Mouse (Mus musculus) MEL (cell line): ENCODE measurements around the gene Brf1. TPM values are rescaled to one million over a fixed set of nuclear protein-coding genes. Genes with fewer than 3 reads are reported as not detected.

Source experiments
- DNase-seq: peaks from one replicate; pipeline ENCODE4 v3.0.0; 2011; ENCODE audit warnings: low read depth, low spot score
- H3K27ac ChIP-seq: 2 replicates; pipeline ENCODE4 v1.5.1; 2012; ENCODE audit warnings: low read depth, mild to moderate bottlenecking, control low read depth, low read length, moderate library complexity; ENCODE audit not compliant: control insufficient read depth
- H3K27me3 ChIP-seq, 2 experiments: fragments of 150-350 bp in 1 of 2; sonication (generic) in 1 of 2; 2 replicates each; pipeline ENCODE4 v1.6.1; 2012; ENCODE audit warnings: low read length in 2 of 2, mild to moderate bottlenecking in 2 of 2, improper control_type of control experiment in 1 of 2, moderate library complexity in 1 of 2; ENCODE audit not compliant: insufficient read depth in 2 of 2, control insufficient read depth in 1 of 2
- H3K36me3 ChIP-seq, 2 experiments: 2 replicates each; pipeline ENCODE4 v1.6.1; 2012 to 2014; ENCODE audit warnings: low read length in 2 of 2, improper control_type of control experiment in 1 of 2, inconsistent platforms in 1 of 2, mild to moderate bottlenecking in 1 of 2; ENCODE audit not compliant: insufficient read depth in 2 of 2, control insufficient read depth in 1 of 2
- H3K4me1 ChIP-seq, 2 experiments: fragments of 150-350 bp in 1 of 2; sonication (generic) in 1 of 2; 2 replicates each; pipeline ENCODE4 v1.6.1; 2012; ENCODE audit warnings: low read length in 2 of 2, improper control_type of control experiment in 1 of 2, mild to moderate bottlenecking in 1 of 2; ENCODE audit not compliant: insufficient read depth in 2 of 2, control insufficient read depth in 1 of 2
- H3K4me3 ChIP-seq, 2 experiments: fragments of 150-350 bp in 1 of 2; sonication (generic) in 1 of 2; 2 replicates each; pipeline ENCODE4 v1.5.1; 2012; ENCODE audit warnings: low read depth in 2 of 2, low read length in 2 of 2, mild to moderate bottlenecking in 2 of 2, moderate library complexity in 2 of 2, control low read depth in 1 of 2, improper control_type of control experiment in 1 of 2; ENCODE audit not compliant: control insufficient read depth in 1 of 2, insufficient read depth in 1 of 2
- H3K79me2 ChIP-seq: 2 replicates; pipeline ENCODE4 v1.6.1; 2012; ENCODE audit warnings: mild to moderate bottlenecking, low read length, moderate library complexity; ENCODE audit not compliant: control insufficient read depth, poor library complexity, insufficient read depth
- H3K9ac ChIP-seq: 2 replicates; pipeline ENCODE4 v1.6.1; 2012; ENCODE audit warnings: low read depth, mild to moderate bottlenecking, control low read depth, low read length, moderate library complexity; ENCODE audit not compliant: control insufficient read depth, poor library complexity, severe bottlenecking
- H3K9me3 ChIP-seq: fragments of 150-350 bp; sonication (generic); replicated peaks from 2 replicates; pipeline ENCODE4 v1.6.1; 2012; ENCODE audit warnings: mild to moderate bottlenecking, low read length, improper control_type of control experiment, moderate library complexity; ENCODE audit not compliant: insufficient read depth
- ELF1 ChIP-seq: IDR thresholded peaks from 2 replicates; pipeline ENCODE4 v1.6.1; 2014; ENCODE audit warnings: low read depth, mild to moderate bottlenecking, inconsistent platforms, low read length, improper control_type of control experiment, moderate library complexity
- EP300 ChIP-seq, 2 experiments: IDR thresholded peaks; 2 replicates each; pipeline ENCODE4 v1.6.1; 2011; ENCODE audit warnings: improper control_type of control experiment in 2 of 2, low read length in 2 of 2, low read depth in 1 of 2, mild to moderate bottlenecking in 1 of 2
- ETS1 ChIP-seq: IDR thresholded peaks from 2 replicates; pipeline ENCODE4 v1.6.1; 2012; ENCODE audit warnings: low read depth, mild to moderate bottlenecking, inconsistent platforms, low read length, improper control_type of control experiment, moderate library complexity
- GABPA ChIP-seq: IDR thresholded peaks from 2 replicates; pipeline ENCODE4 v1.6.1; 2012; ENCODE audit warnings: low read depth, mild to moderate bottlenecking, inconsistent platforms, low read length, improper control_type of control experiment, moderate library complexity
- JUND ChIP-seq: IDR thresholded peaks from 2 replicates; pipeline ENCODE4 v1.6.1; 2011; ENCODE audit warnings: low read depth, mild to moderate bottlenecking, improper control_type of control experiment, low read length
- KAT2A ChIP-seq: conservative IDR thresholded peaks from 2 replicates; pipeline ENCODE4 v1.6.1; 2012; ENCODE audit warnings: low read depth, low read length, improper control_type of control experiment, inconsistent platforms
- MAX ChIP-seq: IDR thresholded peaks from 2 replicates; pipeline ENCODE4 v1.6.1; 2011; ENCODE audit warnings: low read length, improper control_type of control experiment
- MXI1 ChIP-seq: IDR thresholded peaks from 2 replicates; pipeline ENCODE4 v1.6.1; 2011; ENCODE audit warnings: mild to moderate bottlenecking, low read depth, low read length, improper control_type of control experiment
- MYB ChIP-seq: IDR thresholded peaks from 2 replicates; pipeline ENCODE4 v1.6.1; 2011; ENCODE audit warnings: mild to moderate bottlenecking, low read depth, low read length, improper control_type of control experiment
- NRF1 ChIP-seq: IDR thresholded peaks from 2 replicates; pipeline ENCODE4 v1.6.1; 2014; ENCODE audit warnings: low read depth, mild to moderate bottlenecking, inconsistent platforms, low read length, improper control_type of control experiment, moderate library complexity; ENCODE audit not compliant: poor library complexity, insufficient read depth, severe bottlenecking
- POLR2AphosphoS5 ChIP-seq: IDR thresholded peaks from 2 replicates; pipeline ENCODE4 v1.6.1; 2012; ENCODE audit warnings: low read depth, borderline replicate concordance, mild to moderate bottlenecking, inconsistent platforms, low read length, moderate library complexity, mixed read lengths
- RCOR1 ChIP-seq: IDR thresholded peaks from 2 replicates; pipeline ENCODE4 v1.6.1; 2012; ENCODE audit warnings: low read depth, mild to moderate bottlenecking, inconsistent platforms, low read length, improper control_type of control experiment
- SIN3A ChIP-seq: IDR thresholded peaks from 2 replicates; pipeline ENCODE4 v1.6.1; 2012; ENCODE audit warnings: low read length, improper control_type of control experiment, inconsistent platforms
- SMC3 ChIP-seq: IDR thresholded peaks from 2 replicates; pipeline ENCODE4 v1.6.1; 2011; ENCODE audit warnings: low read depth, low read length, improper control_type of control experiment
- TBP ChIP-seq: IDR thresholded peaks from 2 replicates; pipeline ENCODE4 v1.8.0; 2011; ENCODE audit warnings: low read depth, low read length, improper control_type of control experiment
- UBTF ChIP-seq: IDR thresholded peaks from 2 replicates; pipeline ENCODE4 v1.6.1; 2012; ENCODE audit warnings: low read depth, mild to moderate bottlenecking, inconsistent platforms, low read length, improper control_type of control experiment, moderate library complexity, borderline replicate concordance; ENCODE audit not compliant: insufficient read depth
- USF2 ChIP-seq, 2 experiments: IDR thresholded peaks; 2 replicates each; pipeline ENCODE4 v1.6.1; 2011 to 2012; ENCODE audit warnings: improper control_type of control experiment in 2 of 2, low read length in 2 of 2, borderline replicate concordance in 1 of 2, inconsistent platforms in 1 of 2, low read depth in 1 of 2, mild to moderate bottlenecking in 1 of 2; ENCODE audit not compliant: insufficient read depth in 1 of 2
- ZC3H11A ChIP-seq: IDR thresholded peaks from 2 replicates; pipeline ENCODE4 v1.6.1; 2012; ENCODE audit warnings: low read depth, mild to moderate bottlenecking, inconsistent platforms, low read length, improper control_type of control experiment
- ZKSCAN1 ChIP-seq: IDR thresholded peaks from 2 replicates; pipeline ENCODE4 v1.6.1; 2012; ENCODE audit warnings: low read depth, mild to moderate bottlenecking, inconsistent platforms, low read length, improper control_type of control experiment, moderate library complexity
- ZNF384 ChIP-seq: IDR thresholded peaks from 2 replicates; pipeline ENCODE4 v1.6.1; 2012; ENCODE audit warnings: low read depth, mild to moderate bottlenecking, inconsistent platforms, low read length, improper control_type of control experiment
- polyA plus RNA-seq, 2 experiments: library from polyadenylated mRNA; stranded (reverse) in 1 of 2; unstranded in 1 of 2; fragments of >175 nt in 1 of 2; fragments of >200 nt in 1 of 2; gene quantifications; 2 replicates each; pipeline versions ENCODE4 v1.2.1 to v1.2.4; 2012; ENCODE audit warnings: low replicate concordance in 2 of 2, low read depth in 1 of 2; ENCODE audit not compliant: insufficient read length in 2 of 2, insufficient read depth in 1 of 2, missing spikeins in 1 of 2
- total RNA-seq: library from RNA; depleted of rRNA; stranded (reverse); fragments of 300-350 nt; gene quantifications from 2 replicates; pipeline ENCODE4 v1.2.3, GENCODE M21; 2012

The Brf1 gene
- total and polyA plus RNA-seq, 3 experiments, result 105 to 159 TPM; not detected in 1

DNA sequence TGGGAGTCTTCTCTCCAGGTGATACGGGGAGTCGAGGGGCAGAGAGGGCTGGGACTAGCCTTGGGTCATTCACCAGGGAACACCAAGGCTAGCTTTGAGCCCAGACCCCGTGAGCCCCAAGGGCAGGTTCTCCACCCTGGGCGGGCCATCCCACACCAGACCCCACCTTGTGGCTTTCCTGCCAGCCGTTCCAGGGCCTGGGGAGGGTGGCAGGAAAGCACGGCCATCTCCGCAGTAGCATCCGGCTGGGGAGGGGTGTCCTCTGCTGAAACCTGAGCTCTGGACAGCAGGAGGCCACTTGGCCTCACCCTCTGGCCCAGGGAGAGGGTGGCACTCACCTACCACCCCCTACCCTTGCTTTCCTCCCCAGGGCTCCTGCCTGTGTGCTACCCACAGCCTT is 82.6 kb downstream of the Brf1 start:
- no peak overlapping the region for H3K9ac ChIP-seq
- H3K4me1 ChIP-seq, result no peaks in the 10 kb centered on the region
- TF ChIP-seq JUND, result no peak
- no peak for TF ChIP-seq POLR2AphosphoS5
- no peak for TF ChIP-seq NRF1
- no peak for TF ChIP-seq SMC3
- TF ChIP-seq MYB, result no peak
- no peak for TF ChIP-seq SIN3A
- TF ChIP-seq USF2 (IDR thresholded peaks at IDR 0.05; ENCODE audit: borderline replicate concordance in 1 of 2, insufficient read depth in 1 of 2, low read depth in 1 of 2, low read length in 2 of 2), result no peak
- TF ChIP-seq UBTF, result no peak
- DNase-seq, result no peak
- H3K27me3 ChIP-seq, result no peaks in the 10 kb centered on the region
- H3K36me3 ChIP-seq, result no peaks in the 10 kb centered on the region
- no peak overlapping the region for H3K27ac ChIP-seq
- H3K9me3 ChIP-seq, result no peaks in the 10 kb centered on the region
- no peak overlapping the region for H3K4me3 ChIP-seq
- H3K79me2 ChIP-seq, result no peaks in the 10 kb centered on the region

DNA sequence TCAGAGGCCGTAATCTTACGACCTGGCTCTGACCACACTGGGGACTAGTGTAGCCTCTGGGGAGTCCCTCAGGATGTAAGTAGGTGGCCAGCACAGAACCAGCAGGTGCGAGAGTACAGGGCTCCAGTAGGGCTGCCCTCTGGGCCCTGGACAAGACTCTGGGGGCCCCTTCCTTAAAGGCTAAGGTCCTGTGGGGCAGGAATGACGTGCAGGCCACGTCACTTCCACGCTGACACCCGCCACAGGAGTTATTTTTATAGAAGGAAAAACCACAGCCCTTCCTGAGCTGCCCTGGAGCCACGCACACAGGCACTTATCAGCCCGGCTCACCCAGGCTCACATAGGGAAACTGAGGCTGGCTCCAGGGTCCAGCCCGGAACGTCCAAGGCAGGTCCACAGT is 83.0 kb downstream of the Brf1 start:
- Histone ChIP-seq H3K4me3 (no peak overlapping the region), H3K36me3 (no peaks in the 10 kb centered on the region), H3K27ac (no peak overlapping the region), H3K4me1 (no peaks in the 10 kb centered on the region), H3K79me2 (no peaks in the 10 kb centered on the region), H3K9ac (no peak overlapping the region), H3K27me3 (no peaks in the 10 kb centered on the region), H3K9me3 (no peaks in the 10 kb centered on the region)
- DNase-seq, result no peak
- TF ChIP-seq JUND (no peak), ZC3H11A (no peak), KAT2A (no peak), EP300 (IDR thresholded peaks at IDR 0.05; ENCODE audit: low read depth in 1 of 2, low read length in 2 of 2) (no peak), RCOR1 (no peak), UBTF (no peak), MAX (no peak), USF2 (IDR thresholded peaks at IDR 0.05; ENCODE audit: borderline replicate concordance in 1 of 2, insufficient read depth in 1 of 2, low read depth in 1 of 2, low read length in 2 of 2) (no peak), MYB (no peak), SIN3A (no peak), ZNF384 (no peak), ZKSCAN1 (no peak), GABPA (no peak), ETS1 (no peak), ELF1 (no peak), MXI1 (no peak), TBP (no peak), NRF1 (no peak)
